ENCODE assay signal across 8 mouse cellular contexts in the genomic region with DNA sequence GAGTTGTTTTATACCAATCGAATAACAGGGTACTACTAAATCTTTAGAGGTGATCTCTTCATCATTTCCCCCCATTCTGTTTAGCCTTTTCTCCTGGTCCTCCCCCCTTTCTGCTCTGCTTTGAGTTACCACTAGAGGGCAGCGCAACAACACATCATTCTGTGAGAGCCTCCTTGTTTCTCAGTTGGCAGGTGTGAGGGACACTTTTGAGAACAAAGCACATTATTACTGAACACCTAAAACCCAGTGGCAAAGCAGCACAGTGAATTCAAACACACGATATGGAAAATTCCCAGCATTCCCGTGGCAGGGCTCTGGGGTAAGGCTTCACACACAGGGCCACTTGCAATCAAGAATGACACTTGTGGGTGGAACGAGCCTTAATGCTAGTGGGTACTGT.
DNase-seq lines count a peak whose midpoint lies in the region; TF ChIP-seq lines count a peak whose summit lies in the region.
"Had no signal": no experiment of that assay in that cellular context is flagged by ENCODE, and none has a peak within 500 bp of the region (broad histone marks: within the 10 kb centered on the region; RNA-seq: fewer than 3 reads in every experiment).

No protein-coding gene starts in this region.

- no peaks in the 10 kb centered on the region for H3K4me1 ChIP-seq in ES-Bruce4 (ENCODE audit: control insufficient read depth, insufficient read depth, low read length)
- H3K4me1 ChIP-seq: stomach, embryonic 15.5 days had no signal

- H3K9ac ChIP-seq in ES-Bruce4 (ENCODE audit: low read depth, poor library complexity, severe bottlenecking) = no peak overlapping the region
- H3K9ac ChIP-seq: stomach, embryonic 15.5 days had no signal

- no peaks in the 10 kb centered on the region for H3K36me3 ChIP-seq in ES-Bruce4 (ENCODE audit: control insufficient read depth, insufficient read depth, low read length, poor library complexity, severe bottlenecking)
- H3K36me3 ChIP-seq: stomach, embryonic 15.5 days had no signal

- no peak overlapping the region for H3K27ac ChIP-seq in ES-Bruce4 (ENCODE audit: insufficient read depth, low read length)
- H3K27ac ChIP-seq: stomach, embryonic 15.5 days had no signal

- no peak overlapping the region for H3K4me3 ChIP-seq in ES-Bruce4 (ENCODE audit: low read depth, low read length)
- H3K4me3 ChIP-seq: stomach, embryonic 15.5 days had no signal

- no peak for TF ChIP-seq POLR2A in ES-Bruce4 (IDR thresholded peaks at IDR 0.05; ENCODE audit: insufficient read depth, low read length)

- peak; percentile 59 for DNase-seq in adipocyte (ENCODE audit: low spot score)
- peak; percentile 77 for DNase-seq in embryo, embryonic 10 days (ENCODE audit: low spot score)
- peak; percentile 60 to 64 for DNase-seq in heart, postnatal 36 days
- peak; percentile 60 to 82 for DNase-seq in layer of hippocampus, adult 18-20 months (ENCODE audit: low spot score in 2 of 2)
- peak; percentile 76 for DNase-seq in lung, postnatal 36 days
- peak; percentile 51 for DNase-seq in right cerebral cortex, postnatal 4 days

- intact Hi-C loops in heart, postnatal 36 days (cut with DNase I) = loop anchor here (2.0 to 10.0 kb wide), 7 partner anchors 76 to 1361 kb away; no protein-coding TSS in a partner anchor

- no peaks in the 10 kb centered on the region for H3K9me3 ChIP-seq in ES-Bruce4 (replicated peaks; ENCODE audit: control insufficient read depth, insufficient read depth, low read length, poor library complexity, severe bottlenecking)
- H3K9me3 ChIP-seq: stomach, embryonic 15.5 days had no signal

- peak; percentile 51 for TF ChIP-seq CTCF in ES-Bruce4 (IDR thresholded peaks at IDR 0.05; ENCODE audit: low read depth, low read length)

- TF ChIP-seq EP300 in ES-Bruce4 (IDR thresholded peaks at IDR 0.05; ENCODE audit: insufficient read depth, low read depth, low read length) = no peak

- no peaks in the 10 kb centered on the region for H3K27me3 ChIP-seq in ES-Bruce4 (ENCODE audit: control insufficient read depth, insufficient read depth, low read length, poor library complexity, severe bottlenecking)
- H3K27me3 ChIP-seq: stomach, embryonic 15.5 days had no signal
